Mouse (Mus musculus) brain, embryonic 18.5 days (tissue): ENCODE data around the gene Gprin2.

Experiments
- DNase-seq: peaks from one replicate; pipeline ENCODE4 v3.0.0-alpha.2; 2012; ENCODE audit warnings: low read depth, low spot score

Gene Gprin2

DNA sequence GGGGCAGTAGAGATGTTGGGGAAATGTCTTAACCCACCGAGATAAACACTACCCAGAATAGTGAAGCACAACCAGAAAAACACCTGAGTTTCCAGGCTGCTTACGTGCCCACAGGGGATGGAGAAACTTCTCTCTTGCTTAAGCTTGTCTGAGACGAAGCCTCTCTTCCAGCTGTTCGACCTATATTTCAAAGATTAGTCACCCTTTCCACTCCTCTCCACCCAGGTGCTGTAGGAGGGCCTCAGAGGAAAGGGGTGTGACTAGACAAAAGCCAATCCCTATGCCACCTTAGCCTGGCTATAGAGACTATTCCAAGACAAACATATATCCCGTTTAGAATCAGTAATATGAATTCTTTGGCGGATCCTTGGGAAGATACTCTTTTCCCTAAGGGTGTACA lies 6.5 kb upstream of the Gprin2 start:
- DNase-seq, result no peak

DNA sequence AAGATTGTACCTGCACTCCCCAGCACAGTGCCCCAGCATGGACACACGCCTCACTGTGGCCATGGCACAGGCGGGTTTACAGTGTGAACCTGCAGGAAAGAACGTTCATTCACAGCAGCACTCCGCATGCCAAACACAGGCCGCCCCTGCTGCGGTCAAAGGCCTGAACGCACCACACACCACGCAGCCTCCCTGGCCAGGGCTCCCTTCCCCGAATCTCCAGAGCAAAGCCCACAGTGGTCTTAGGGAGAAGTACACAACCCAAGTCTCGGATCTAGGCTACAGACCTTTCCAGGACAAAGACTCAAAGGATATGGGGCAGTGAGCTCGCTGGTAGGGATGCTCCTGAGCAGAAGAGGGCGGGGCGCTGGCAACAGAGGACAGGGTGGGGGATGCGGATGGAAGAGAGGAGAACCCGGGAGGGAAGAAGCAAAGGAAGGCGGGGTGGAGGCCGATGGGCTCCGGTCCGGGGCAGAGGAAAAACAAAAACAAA lies 669 bp downstream of the Gprin2 start:
- DNase-seq, result no peak

DNA sequence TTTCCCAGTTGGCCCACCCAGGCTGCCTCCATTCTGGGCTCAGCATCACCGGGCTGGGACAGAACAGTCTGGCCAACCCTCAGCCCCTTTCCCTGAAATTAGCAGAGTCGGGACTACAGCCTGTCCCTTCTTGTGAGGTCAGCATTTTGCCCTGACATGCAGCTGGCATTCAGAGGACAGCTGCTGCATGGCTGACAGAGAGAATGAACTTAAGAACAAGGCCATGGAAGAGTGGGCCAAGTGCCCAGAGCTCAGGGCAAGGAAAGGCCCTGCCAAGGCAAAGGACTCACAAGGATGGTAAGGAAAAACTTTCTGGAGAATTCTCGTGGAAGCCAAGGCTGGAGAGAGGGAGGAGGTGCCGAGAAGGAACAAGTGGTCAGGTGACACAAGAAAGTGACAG lies 4.7 kb downstream of the Gprin2 start:
- DNase-seq, result no peak

DNA sequence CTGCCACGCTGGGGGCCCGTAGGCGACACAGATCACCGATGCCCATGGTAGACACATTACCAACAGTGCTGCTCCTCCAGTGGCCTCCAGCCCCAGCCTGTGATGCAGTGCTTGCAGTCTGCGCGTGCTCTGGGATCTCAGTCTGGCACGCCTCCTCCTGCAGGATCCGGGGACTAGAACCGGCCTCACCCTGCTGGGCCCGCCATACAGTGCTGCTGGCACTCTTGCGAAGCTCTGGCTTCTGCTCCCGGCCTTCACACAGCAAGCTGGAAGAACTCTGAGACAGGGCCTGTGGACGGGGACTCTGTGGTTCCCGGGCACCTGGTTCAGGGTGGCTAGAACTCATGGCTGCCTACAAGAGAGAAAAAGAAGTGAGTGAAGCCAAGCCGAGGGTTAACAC lies 6.0 kb downstream of the Gprin2 start:
- DNase-seq, result no peak

DNA sequence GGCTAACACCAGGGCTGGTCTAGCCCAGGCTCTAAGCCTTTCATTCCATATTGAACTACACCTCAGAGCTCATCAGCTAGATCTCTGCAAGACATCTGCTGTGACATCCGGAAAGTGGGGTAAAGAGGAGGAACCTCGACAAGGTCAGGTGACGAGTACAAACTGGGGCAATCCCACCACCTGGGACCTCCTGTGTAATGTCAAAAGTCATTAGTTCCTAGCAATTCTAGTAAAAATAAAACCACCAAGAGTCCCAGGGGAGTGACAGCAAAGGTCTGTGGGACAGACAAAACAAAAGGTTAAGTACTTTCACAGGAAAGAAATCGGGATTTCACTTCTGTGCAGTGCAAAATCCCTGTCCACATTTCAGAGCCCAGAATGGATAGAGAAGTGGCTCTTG lies 7.6 kb downstream of the Gprin2 start:
- no peak for DNase-seq

DNA sequence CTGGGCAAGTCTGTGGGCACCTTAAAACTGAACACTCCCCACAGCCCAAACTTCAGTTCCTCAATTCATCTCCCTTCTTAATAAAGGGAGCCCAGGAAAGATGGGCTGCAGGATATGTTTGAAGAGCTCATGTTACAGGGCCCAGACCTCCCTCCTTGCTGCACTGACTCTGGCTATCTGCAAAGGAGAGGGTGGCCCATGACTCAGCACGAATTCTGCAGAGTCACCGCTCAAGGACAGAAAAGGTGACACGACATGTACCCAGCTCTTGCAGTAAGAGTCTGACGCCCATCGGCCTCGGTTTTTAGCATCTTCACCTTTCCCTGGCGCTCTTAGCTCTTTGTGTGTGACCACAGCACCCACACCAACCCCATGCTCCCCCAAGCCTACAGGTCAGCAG lies 11.1 kb downstream of the Gprin2 start:
- DNase-seq, result no peak

DNA sequence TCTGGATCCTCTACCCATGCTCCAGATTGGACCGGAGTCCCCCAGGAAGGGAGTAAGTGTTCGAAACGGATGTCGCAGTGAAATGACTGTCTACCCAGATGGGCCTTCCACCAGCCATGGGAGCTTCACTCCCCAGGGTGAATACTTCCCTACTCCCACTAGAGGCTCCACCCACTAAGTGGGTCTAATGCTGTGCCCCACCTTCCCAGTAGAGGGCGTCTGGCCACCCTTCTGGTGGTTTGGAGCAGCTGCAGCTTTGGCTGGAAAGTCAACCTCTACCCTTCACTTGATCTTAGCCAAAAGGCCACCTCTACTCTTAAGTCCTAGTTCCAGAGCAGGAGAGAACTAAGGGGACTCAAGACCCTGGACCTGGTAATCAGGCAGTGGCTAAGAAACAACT lies 12.8 kb downstream of the Gprin2 start:
- DNase-seq, result no peak

DNA sequence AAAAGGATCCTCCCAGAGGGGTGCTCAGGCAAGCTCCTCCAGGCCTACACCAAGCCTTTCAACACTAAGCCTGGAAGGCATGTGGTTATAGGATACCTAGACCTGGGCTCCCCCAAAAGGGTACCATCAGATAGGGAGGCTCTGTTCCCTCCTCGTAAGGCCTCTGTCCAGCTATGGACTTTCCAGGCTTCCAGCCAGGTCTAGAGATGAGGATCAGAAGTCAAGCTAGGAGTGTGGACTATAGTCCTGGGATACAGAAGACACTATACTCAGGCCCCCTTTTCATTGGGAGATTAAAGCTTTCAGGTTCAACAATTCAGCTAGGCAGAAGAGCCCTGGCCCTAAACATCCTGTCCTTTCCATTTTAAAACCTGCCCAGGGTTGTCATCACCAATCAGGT lies 18.4 kb downstream of the Gprin2 start:
- DNase-seq, result no peak

DNA sequence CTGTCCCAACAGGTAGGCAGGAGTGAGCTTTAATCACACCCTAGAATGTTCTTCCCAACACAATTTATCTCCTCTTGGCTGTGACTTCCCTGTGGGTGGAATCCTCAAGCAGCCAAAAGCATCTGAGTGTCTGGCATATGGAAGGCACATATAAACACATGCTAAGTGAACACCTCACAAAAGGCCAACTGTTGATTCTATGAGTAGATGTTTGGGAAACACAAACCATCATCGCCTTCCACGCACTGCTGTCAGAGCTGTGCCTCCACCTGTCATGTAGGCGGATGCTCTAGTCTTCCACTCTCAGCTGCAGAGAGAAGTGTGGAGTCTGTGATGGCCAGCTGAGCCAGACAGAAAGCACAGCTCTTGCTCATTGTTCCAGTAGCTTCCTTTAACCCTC lies 22.1 kb downstream of the Gprin2 start:
- no peak for DNase-seq

DNA sequence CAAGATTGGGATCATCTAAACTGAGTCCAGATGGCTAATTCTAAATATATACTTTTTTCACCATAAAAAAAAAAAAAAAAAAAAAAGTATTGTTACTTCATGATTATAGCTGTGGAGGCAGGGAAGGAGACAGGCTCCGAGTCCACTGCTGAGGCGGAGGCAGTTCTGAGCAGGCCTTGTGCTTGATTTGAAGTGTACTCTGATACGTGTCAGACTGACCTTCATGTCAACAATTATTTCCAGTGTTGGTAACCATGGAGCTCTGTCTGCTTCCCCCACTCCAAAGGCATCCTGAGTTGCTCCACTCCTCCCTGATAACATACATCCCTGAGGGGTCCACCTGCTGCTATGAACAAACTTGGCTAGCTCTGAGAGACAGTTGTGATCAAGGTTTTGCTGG lies 30.3 kb downstream of the Gprin2 start:
- DNase-seq, result no peak

DNA sequence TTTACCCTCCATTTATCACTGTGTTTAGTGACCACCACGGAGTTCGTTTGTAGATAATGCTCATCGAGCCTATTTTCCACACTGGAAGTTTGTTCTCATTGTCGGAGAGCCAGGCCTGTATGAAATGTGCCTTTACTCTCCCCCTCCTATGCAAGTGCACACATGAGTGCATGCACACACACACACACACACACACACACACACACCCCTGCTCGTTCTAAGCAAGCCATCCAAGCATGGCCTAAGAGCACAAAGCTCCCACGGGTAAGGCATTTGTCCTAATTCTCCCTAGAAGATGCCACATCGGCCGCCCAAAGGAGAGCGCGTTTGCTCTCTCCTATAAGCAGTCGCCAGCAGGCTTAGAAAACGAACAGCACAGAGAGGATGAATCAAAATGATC lies 45.7 kb downstream of the Gprin2 start:
- no peak for DNase-seq

DNA sequence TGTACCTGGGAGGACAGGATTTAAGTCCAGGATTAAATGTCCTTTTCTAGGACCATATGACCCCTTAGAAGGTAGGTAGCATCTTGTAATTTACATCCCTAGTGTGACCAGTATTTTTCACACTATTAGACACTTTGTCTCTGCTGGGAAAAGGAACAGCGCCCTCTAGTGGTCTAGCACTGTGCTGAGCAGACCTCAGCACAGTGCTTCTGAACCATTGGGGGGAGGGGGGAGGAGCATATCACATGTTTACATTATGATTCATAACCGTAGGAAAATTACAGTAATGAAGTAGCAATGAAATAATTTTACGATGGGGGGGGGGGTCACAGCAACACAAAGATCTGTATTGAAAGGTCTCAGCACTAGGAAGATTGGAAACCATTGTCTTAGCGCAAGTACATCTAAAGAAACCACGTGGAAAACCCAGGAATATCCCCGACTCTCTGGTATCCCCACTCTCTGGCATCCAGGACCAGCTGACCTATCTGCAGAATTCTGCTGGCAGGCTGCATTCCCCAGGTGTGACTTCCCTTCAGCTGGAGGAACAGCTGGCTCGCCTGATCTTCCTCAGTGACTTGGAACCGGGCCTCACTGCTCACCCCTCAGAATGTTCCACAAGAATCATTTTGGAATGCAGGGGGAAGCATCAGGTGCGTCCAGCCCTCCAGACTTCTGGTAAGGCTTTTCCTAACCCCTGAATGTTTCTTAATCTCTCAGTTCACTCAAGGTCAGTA lies 46.7 kb downstream of the Gprin2 start:
- DNase-seq, result no peak

DNA sequence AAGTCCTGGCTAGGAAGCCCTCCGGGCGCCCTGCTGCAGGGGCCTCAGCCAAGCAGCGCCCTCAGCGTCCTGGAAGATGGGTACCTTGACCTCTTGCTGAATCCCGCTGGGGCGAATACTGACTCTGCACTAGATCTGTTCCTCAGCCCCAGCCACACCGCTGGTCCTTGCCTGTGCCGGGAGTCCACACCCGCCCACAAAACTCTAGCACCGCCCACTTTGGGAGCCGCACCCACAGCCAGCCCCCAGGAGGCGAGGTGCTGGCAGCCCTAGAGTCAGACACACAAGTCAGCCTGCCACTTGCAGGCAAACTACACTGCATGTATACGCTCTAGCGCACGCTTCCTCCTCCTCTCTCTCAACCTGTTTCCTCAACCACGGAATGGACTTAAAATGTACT lies 49.1 kb downstream of the Gprin2 start, which contains the start of gene Npy4r:
Gene Npy4r (minus strand): TSS at position 148 of the 400 bp plus-strand sequence.
- DNase-seq, result no peak

DNA sequence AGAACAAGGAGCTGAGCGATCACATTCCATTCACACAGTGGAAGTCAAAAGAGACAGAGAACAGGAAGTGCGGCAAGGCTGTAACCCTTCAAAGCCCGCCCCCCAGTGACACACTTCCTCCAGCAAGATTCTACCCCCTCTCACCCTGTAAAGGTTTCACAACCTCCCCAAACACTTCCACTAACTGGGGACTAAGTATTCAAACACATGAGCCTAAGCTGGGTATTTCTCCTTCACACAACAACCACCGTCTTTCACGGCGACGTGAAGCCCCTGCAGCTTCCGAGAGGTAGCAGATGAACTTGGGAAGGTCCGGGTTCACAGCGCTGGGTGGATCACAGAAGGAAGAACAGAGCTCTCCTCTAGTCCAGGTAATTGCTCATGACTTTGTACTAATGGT lies 58.5 kb downstream of the Gprin2 start:
- DNase-seq, result no peak

DNA sequence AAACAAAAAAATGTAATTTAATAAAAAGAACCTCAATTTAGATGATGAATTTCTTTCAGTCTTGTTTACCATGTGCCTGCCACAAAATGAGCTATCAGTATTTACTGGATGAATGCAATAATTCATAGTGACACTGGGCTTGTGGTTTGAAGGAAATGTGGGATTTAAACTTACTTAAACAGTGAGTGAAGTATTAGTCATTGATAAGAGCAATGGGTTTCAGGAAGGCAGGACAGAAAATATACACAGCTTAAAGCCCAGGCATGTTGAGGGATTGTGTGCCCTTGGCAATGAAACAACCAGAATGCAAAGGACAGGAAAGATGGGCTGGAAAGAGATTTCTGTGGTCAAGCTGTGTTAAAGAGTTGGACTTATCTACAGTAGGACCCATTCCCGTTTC lies 59.1 kb downstream of the Gprin2 start:
- no peak for DNase-seq

DNA sequence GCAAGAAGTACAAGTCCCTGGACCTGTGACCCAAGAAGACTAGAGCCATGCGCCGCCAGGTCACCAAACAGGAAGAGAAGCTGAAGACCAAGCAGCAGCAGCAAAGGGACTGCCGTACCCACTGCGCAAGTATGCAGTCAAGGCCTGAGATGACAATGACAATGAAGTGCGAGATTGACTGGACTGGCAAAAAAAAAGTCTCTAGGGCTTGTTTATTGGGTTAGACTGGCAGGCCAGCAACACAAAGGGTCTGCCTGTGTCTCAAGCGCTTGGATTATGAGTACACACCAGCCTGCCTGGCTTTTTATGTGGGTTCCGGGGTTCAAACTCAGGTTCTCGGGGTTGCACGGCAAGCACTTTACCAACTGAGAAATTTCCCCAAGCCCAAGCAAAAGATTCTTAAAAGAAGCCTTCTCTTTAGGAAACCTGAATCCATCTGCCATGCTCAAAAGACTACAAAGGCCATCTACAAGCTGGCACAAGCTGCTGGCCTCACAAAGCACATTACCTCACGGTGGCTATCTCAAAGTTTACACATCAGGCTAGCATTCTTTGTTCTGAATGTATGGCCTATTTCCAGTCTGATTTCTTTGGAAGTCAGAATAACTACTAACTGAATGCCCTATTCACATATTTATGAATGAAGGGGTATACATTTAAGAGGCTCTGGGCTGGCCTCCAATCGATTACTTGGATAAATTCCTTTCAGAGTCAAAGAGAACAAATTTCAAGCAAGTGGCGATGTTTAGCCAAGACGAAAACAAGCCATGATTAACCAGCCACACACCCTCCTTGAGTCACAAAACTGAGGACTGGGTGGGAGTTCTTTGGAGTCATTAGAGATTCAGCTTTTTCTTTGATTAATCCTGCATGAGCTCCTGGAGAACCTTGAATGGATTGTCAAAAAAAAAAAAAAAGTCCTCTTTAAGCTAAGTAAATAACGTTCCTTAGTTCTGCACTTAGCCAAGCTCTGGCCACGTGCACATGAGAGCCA lies 61.5 kb downstream of the Gprin2 start:
- DNase-seq, result no peak
